Mouse (Mus musculus) forebrain, embryonic 11.5 days (tissue): ENCODE measurements at regions not wholly inside any gene's neighbourhood (a gene's known extent, or its start where the extent isn't known, plus 50 kb on each side); places are given as distances from the start of the nearest gene placed in this dataset.

Source experiments
- ATAC-seq: fragments of 200-750 bp; cut with Nextera tagmentation; replicated peaks from 2 replicates; pipeline ENCODE4 v1.8.0; 2017; ENCODE audit warnings: moderate TSS enrichment; ENCODE audit not compliant: low FRiP score
- DNase-seq: peaks from one replicate; pipeline ENCODE4 v3.0.0-alpha.2; 2017; ENCODE audit warnings: low spot score
- H3K27ac ChIP-seq: fragments of 300-500 bp; sonication (generic); 2 replicates; pipeline ENCODE4 v1.5.1; 2014; ENCODE audit warnings: low read depth, low read length
- H3K27me3 ChIP-seq: fragments of 300-500 bp; sonication (generic); 2 replicates; pipeline ENCODE4 v1.6.1; 2014; ENCODE audit warnings: mild to moderate bottlenecking, low read length, mixed read lengths; ENCODE audit not compliant: control insufficient read depth, insufficient read depth
- H3K36me3 ChIP-seq: fragments of 300-500 bp; sonication (generic); 2 replicates; pipeline ENCODE4 v1.6.1; 2014; ENCODE audit warnings: mild to moderate bottlenecking, low read length, moderate library complexity, mixed read lengths; ENCODE audit not compliant: control insufficient read depth, insufficient read depth
- H3K4me1 ChIP-seq: fragments of 300-500 bp; sonication (generic); replicated peaks from 2 replicates; pipeline ENCODE4 v1.6.1; 2014; ENCODE audit warnings: low read length, mixed read lengths; ENCODE audit not compliant: control insufficient read depth, insufficient read depth
- H3K4me2 ChIP-seq: fragments of 300-500 bp; sonication (generic); 2 replicates; pipeline ENCODE4 v1.6.1; 2014; ENCODE audit warnings: low read depth, mild to moderate bottlenecking, low read length, moderate library complexity, mixed read lengths; ENCODE audit not compliant: severe bottlenecking
- H3K4me3 ChIP-seq: fragments of 300-500 bp; sonication (generic); 2 replicates; pipeline ENCODE4 v1.5.1; 2014; ENCODE audit warnings: low read depth, low read length
- H3K9ac ChIP-seq: fragments of 300-500 bp; sonication (generic); 2 replicates; pipeline ENCODE4 v1.6.1; 2014; ENCODE audit warnings: low read length
- H3K9me3 ChIP-seq: fragments of 300-500 bp; sonication (generic); 2 replicates; pipeline ENCODE4 v1.6.1; 2016; ENCODE audit warnings: low read length, mixed read lengths; ENCODE audit not compliant: control insufficient read depth
- whole genome bisulfite sequencing: fragments of 180-500 bp; shearing (Covaris S2); extraction: QIAGEN DNeasy Blood & Tissue Kit; methylation state at CpG from one replicate; pipeline ENCODE4 v1.1.7; 2014; 5-methylcytosine and 5-hydroxymethylcytosine counted together

GRCm38 (mm10) chr4:153070190-153070745 lies 412.3 kb downstream of the Ajap1 start:
- ATAC-seq (no peak), DNase-seq (no peak)
- no peak overlapping the region for H3K9ac ChIP-seq
- H3K27me3 ChIP-seq = no peaks in the 10 kb centered on the region
- no peak overlapping the region for H3K4me3 ChIP-seq
- no peaks in the 10 kb centered on the region for H3K4me1 ChIP-seq
- no peak overlapping the region for H3K4me2 ChIP-seq
- no peaks in the 10 kb centered on the region for H3K36me3 ChIP-seq
- H3K9me3 ChIP-seq = no peaks in the 10 kb centered on the region
- whole genome bisulfite sequencing = 63% methylated on average over 15 of the region's 15 CpGs
- H3K27ac ChIP-seq = no peak overlapping the region

- H3K4me3 ChIP-seq = no peak overlapping the region
- no peak overlapping the region for H3K4me2 ChIP-seq
- no peaks in the 10 kb centered on the region for H3K27me3 ChIP-seq
- WGBS = 83% methylated on average over 12 of the region's 12 CpGs
- DNase-seq = no peak
- no peaks in the 10 kb centered on the region for H3K36me3 ChIP-seq
- H3K4me1 ChIP-seq = no peaks in the 10 kb centered on the region
- no peak for ATAC-seq
- H3K9ac ChIP-seq = no peak overlapping the region
- no peak overlapping the region for H3K27ac ChIP-seq
- H3K9me3 ChIP-seq = no peaks in the 10 kb centered on the region
These were observed 414.1 kb downstream of the Ajap1 start for GRCm38 (mm10) chr4:153068484-153069033.

GRCm38 (mm10) chr4:153064021-153064605 lies 418.5 kb downstream of the Ajap1 start:
- WGBS = 75% methylated on average over 14 of the region's 14 CpGs
- Histone ChIP-seq H3K4me3 (no peak overlapping the region), H3K36me3 (no peaks in the 10 kb centered on the region), H3K4me2 (no peak overlapping the region), H3K27me3 (no peaks in the 10 kb centered on the region), H3K4me1 (no peaks in the 10 kb centered on the region), H3K9me3 (no peaks in the 10 kb centered on the region), H3K9ac (no peak overlapping the region), H3K27ac (no peak overlapping the region)
- ATAC-seq (no peak), DNase-seq (no peak)

- Histone ChIP-seq H3K9ac (no peak overlapping the region), H3K4me3 (no peak overlapping the region), H3K36me3 (no peaks in the 10 kb centered on the region), H3K27ac (no peak overlapping the region), H3K4me1 (no peaks in the 10 kb centered on the region), H3K27me3 (no peaks in the 10 kb centered on the region), H3K9me3 (no peaks in the 10 kb centered on the region), H3K4me2 (no peak overlapping the region)
- 93% methylated on average over 9 of the region's 9 CpGs for WGBS
- no peak for ATAC-seq
- no peak for DNase-seq
These were observed 419.2 kb downstream of the Ajap1 start for GRCm38 (mm10) chr4:153063402-153063801.

- Histone ChIP-seq H3K4me1 (peaks cover 4% of the 10 kb centered on the region; the same call in 1 of the 2 replicates), H3K4me3 (no peak overlapping the region), H3K9ac (no peak overlapping the region), H3K27ac (no peak overlapping the region), H3K9me3 (no peaks in the 10 kb centered on the region), H3K27me3 (no peaks in the 10 kb centered on the region), H3K4me2 (no peak overlapping the region), H3K36me3 (no peaks in the 10 kb centered on the region)
- 85% methylated on average over 12 of the region's 12 CpGs for WGBS
- ATAC-seq (no peak), DNase-seq (no peak)
These were observed 424.5 kb downstream of the Ajap1 start for GRCm38 (mm10) chr4:153058152-153058551.

- Histone ChIP-seq H3K9ac (no peak overlapping the region), H3K9me3 (no peaks in the 10 kb centered on the region), H3K36me3 (no peaks in the 10 kb centered on the region), H3K27me3 (no peaks in the 10 kb centered on the region), H3K4me1 (no peaks in the 10 kb centered on the region), H3K4me2 (no peak overlapping the region), H3K4me3 (no peak overlapping the region), H3K27ac (no peak overlapping the region)
- no peak for DNase-seq
- ATAC-seq = no peak
These were observed 458.9 kb downstream of the Ajap1 start for GRCm38 (mm10) chr4:153023711-153024110.

- Histone ChIP-seq H3K4me1 (peaks cover 4% of the 10 kb centered on the region; the same call in 1 of the 2 replicates), H3K27ac (no peak overlapping the region), H3K9me3 (no peaks in the 10 kb centered on the region), H3K36me3 (no peaks in the 10 kb centered on the region), H3K4me3 (no peak overlapping the region), H3K9ac (no peak overlapping the region), H3K4me2 (no peak overlapping the region), H3K27me3 (no peaks in the 10 kb centered on the region)
- no peak for DNase-seq
- WGBS = 81% methylated on average over 10 of the region's 10 CpGs
- ATAC-seq = no peak
These were observed 463.4 kb downstream of the Ajap1 start for GRCm38 (mm10) chr4:153019211-153019610.

- no peaks in the 10 kb centered on the region for H3K36me3 ChIP-seq
- H3K4me1 ChIP-seq = peaks cover 4% of the 10 kb centered on the region; the same call in 1 of the 2 replicates
- 58% methylated on average over 28 of the region's 28 CpGs for WGBS
- H3K4me2 ChIP-seq = no peak overlapping the region
- no peaks in the 10 kb centered on the region for H3K9me3 ChIP-seq
- H3K27ac ChIP-seq = no peak overlapping the region
- DNase-seq (no peak), ATAC-seq (peak; percentile 64)
- H3K4me3 ChIP-seq = no peak overlapping the region
- no peak overlapping the region for H3K9ac ChIP-seq
- H3K27me3 ChIP-seq = no peaks in the 10 kb centered on the region
These were observed 464.3 kb downstream of the Ajap1 start for GRCm38 (mm10) chr4:153018138-153018921.
